Mouse (Mus musculus) MN1 (cell line): Measurements from ENCODE around the gene Cd2ap.
A peak's percentile ranks its signal among the peaks of the same experiment; 100 is the strongest.

Experiments used
- DNase-seq: peaks from one replicate; pipeline ENCODE4 v3.0.0-alpha.2; 2016; ENCODE audit warnings: low spot score

The Cd2ap gene

GRCm38 (mm10) chr17:42860370-42860769 is 16.1 kb downstream of the Cd2ap start:
- DNase-seq, result no peak

- DNase-seq, result no peak
Observed at GRCm38 (mm10) chr17:42857506-42857905, 19.0 kb downstream of the Cd2ap start.

GRCm38 (mm10) chr17:42847108-42847507 is 29.4 kb downstream of the Cd2ap start:
- no peak for DNase-seq

GRCm38 (mm10) chr17:42837193-42837592 is 39.3 kb downstream of the Cd2ap start:
- DNase-seq, result no peak

- DNase-seq, result no peak
Observed at GRCm38 (mm10) chr17:42822787-42823186, 53.7 kb downstream of the Cd2ap start.

- no peak for DNase-seq
Observed at GRCm38 (mm10) chr17:42815374-42815773, 61.1 kb downstream of the Cd2ap start.

- no peak for DNase-seq
Observed at GRCm38 (mm10) chr17:42792412-42792975, 84.0 kb downstream of the Cd2ap start.

GRCm38 (mm10) chr17:42790787-42791186 is 85.7 kb downstream of the Cd2ap start:
- DNase-seq, result no peak

GRCm38 (mm10) chr17:42789723-42790122 is 86.7 kb downstream of the Cd2ap start:
- no peak for DNase-seq

GRCm38 (mm10) chr17:42788686-42789453 is 87.6 kb downstream of the Cd2ap start:
- DNase-seq, result no peak

- DNase-seq, result peak; percentile 47
Observed at GRCm38 (mm10) chr17:42782156-42782757, 94.2 kb downstream of the Cd2ap start.

GRCm38 (mm10) chr17:42753791-42754190 is 122.7 kb downstream of the Cd2ap start:
- DNase-seq, result no peak

GRCm38 (mm10) chr17:42752173-42752572 is 124.3 kb downstream of the Cd2ap start:
- no peak for DNase-seq

- DNase-seq, result no peak
Observed at GRCm38 (mm10) chr17:42745657-42746420, 130.6 kb downstream of the Cd2ap start.
